Mouse (Mus musculus) limb, embryonic 10.5 days (tissue): ENCODE measurements at regions not wholly inside any gene's neighbourhood (a gene's known extent, or its start where the extent isn't known, plus 50 kb on each side); places are given as distances from the start of the nearest gene placed in this dataset.

ENCODE experiments used
- DNase-seq: peaks from one replicate; pipeline ENCODE4 v3.0.0-alpha.2; 2017; ENCODE audit warnings: low spot score
- H3K27ac ChIP-seq: fragments of 300-500 bp; sonication (generic); 2 replicates; pipeline ENCODE4 v1.5.1; 2016; ENCODE audit warnings: mild to moderate bottlenecking
- H3K27me3 ChIP-seq: fragments of 300-500 bp; sonication (generic); 2 replicates; pipeline ENCODE4 v1.6.1; 2016; ENCODE audit warnings: low read depth, mild to moderate bottlenecking; ENCODE audit not compliant: poor library complexity, severe bottlenecking
- H3K36me3 ChIP-seq: fragments of 300-500 bp; sonication (generic); 2 replicates; pipeline ENCODE4 v1.6.1; 2016; ENCODE audit warnings: mild to moderate bottlenecking, moderate library complexity
- H3K4me1 ChIP-seq: fragments of 300-500 bp; sonication (generic); 2 replicates; pipeline ENCODE4 v1.6.1; 2016
- H3K4me3 ChIP-seq: fragments of 300-500 bp; sonication (generic); 2 replicates; pipeline ENCODE4 v1.5.1; 2016; ENCODE audit warnings: mild to moderate bottlenecking, moderate library complexity
- H3K9me3 ChIP-seq: fragments of 300-500 bp; sonication (generic); replicated peaks from 2 replicates; pipeline ENCODE4 v1.6.1; 2016; ENCODE audit warnings: mild to moderate bottlenecking
- WGBS: fragments of 180-500 bp; shearing (Covaris S2); methylation state at CpG from one replicate; pipeline ENCODE4 v1.1.7; 2016; 5-methylcytosine and 5-hydroxymethylcytosine counted together

GRCm38 (mm10) chr17:4735185-4735584 lies 258.9 kb upstream of the Arid1b start:
- no peak overlapping the region for H3K4me3 ChIP-seq
- H3K9me3 ChIP-seq: no peaks in the 10 kb centered on the region
- H3K36me3 ChIP-seq: no peaks in the 10 kb centered on the region
- peak; percentile 25 for DNase-seq
- H3K27me3 ChIP-seq: no peaks in the 10 kb centered on the region
- peaks cover 19% of the 10 kb centered on the region for H3K4me1 ChIP-seq
- 69% methylated on average over 1 of the region's 1 CpGs for WGBS
- no peak overlapping the region for H3K27ac ChIP-seq

- Histone ChIP-seq H3K9me3 (no peaks in the 10 kb centered on the region), H3K27me3 (no peaks in the 10 kb centered on the region), H3K4me3 (no peak overlapping the region), H3K4me1 (peaks cover 19% of the 10 kb centered on the region), H3K36me3 (no peaks in the 10 kb centered on the region), H3K27ac (no peak overlapping the region)
- WGBS: 94% methylated on average over 3 of the region's 3 CpGs
- no peak for DNase-seq
Observed at GRCm38 (mm10) chr17:4736689-4737088, 257.4 kb upstream of the Arid1b start.

GRCm38 (mm10) chr17:4738717-4739485 lies 255.2 kb upstream of the Arid1b start:
- WGBS: 6% methylated on average over 7 of the region's 7 CpGs
- H3K4me3 ChIP-seq: no peak overlapping the region
- H3K27ac ChIP-seq: peak overlapping the region; percentile 72
- DNase-seq: peak; percentile 53
- no peaks in the 10 kb centered on the region for H3K9me3 ChIP-seq
- no peaks in the 10 kb centered on the region for H3K27me3 ChIP-seq
- H3K4me1 ChIP-seq: peaks cover 19% of the 10 kb centered on the region
- no peaks in the 10 kb centered on the region for H3K36me3 ChIP-seq

- peak; percentile 25 for DNase-seq
- H3K4me3 ChIP-seq: no peak overlapping the region
- H3K27me3 ChIP-seq: no peaks in the 10 kb centered on the region
- no peaks in the 10 kb centered on the region for H3K9me3 ChIP-seq
- H3K36me3 ChIP-seq: no peaks in the 10 kb centered on the region
- no peak overlapping the region for H3K27ac ChIP-seq
- 42% methylated on average over 5 of the region's 5 CpGs for WGBS
- peaks cover 12% of the 10 kb centered on the region for H3K4me1 ChIP-seq
Observed at GRCm38 (mm10) chr17:4740784-4741183, 253.3 kb upstream of the Arid1b start.

- WGBS: 73% methylated on average over 1 of the region's 1 CpGs
- H3K36me3 ChIP-seq: no peaks in the 10 kb centered on the region
- H3K27me3 ChIP-seq: no peaks in the 10 kb centered on the region
Observed at GRCm38 (mm10) chr17:4742314-4742713, 251.8 kb upstream of the Arid1b start.

GRCm38 (mm10) chr17:4762956-4763355 lies 231.2 kb upstream of the Arid1b start:
- Histone ChIP-seq H3K4me1 (no peaks in the 10 kb centered on the region), H3K27ac (no peak overlapping the region), H3K4me3 (no peak overlapping the region), H3K36me3 (no peaks in the 10 kb centered on the region), H3K27me3 (no peaks in the 10 kb centered on the region), H3K9me3 (no peaks in the 10 kb centered on the region)
- DNase-seq: no peak
- 95% methylated on average over 6 of the region's 6 CpGs for WGBS

More at GRCm38 (mm10) chr17:4742314-4742713, 251.8 kb upstream of the Arid1b start:
- no peak overlapping the region for H3K27ac ChIP-seq
- H3K4me1 ChIP-seq: peaks cover 12% of the 10 kb centered on the region
- H3K4me3 ChIP-seq: no peak overlapping the region
- no peaks in the 10 kb centered on the region for H3K9me3 ChIP-seq
- no peak for DNase-seq

GRCm38 (mm10) chr17:4765723-4766122 lies 228.4 kb upstream of the Arid1b start:
- WGBS: 91% methylated on average over 5 of the region's 5 CpGs
- Histone ChIP-seq H3K27me3 (no peaks in the 10 kb centered on the region), H3K4me1 (no peaks in the 10 kb centered on the region), H3K9me3 (no peaks in the 10 kb centered on the region), H3K27ac (no peak overlapping the region), H3K4me3 (no peak overlapping the region), H3K36me3 (no peaks in the 10 kb centered on the region)
- DNase-seq: no peak

- H3K27ac ChIP-seq: no peak overlapping the region
- H3K4me3 ChIP-seq: no peak overlapping the region
- H3K4me1 ChIP-seq: no peaks in the 10 kb centered on the region
- 97% methylated on average over 5 of the region's 5 CpGs for WGBS
- H3K27me3 ChIP-seq: no peaks in the 10 kb centered on the region
- no peaks in the 10 kb centered on the region for H3K9me3 ChIP-seq
- no peak for DNase-seq
- H3K36me3 ChIP-seq: no peaks in the 10 kb centered on the region
Observed at GRCm38 (mm10) chr17:4767947-4768522, 226.1 kb upstream of the Arid1b start.

GRCm38 (mm10) chr17:4769284-4769683 lies 224.8 kb upstream of the Arid1b start:
- Histone ChIP-seq H3K36me3 (no peaks in the 10 kb centered on the region), H3K27ac (no peak overlapping the region), H3K4me3 (no peak overlapping the region), H3K4me1 (no peaks in the 10 kb centered on the region), H3K9me3 (no peaks in the 10 kb centered on the region), H3K27me3 (no peaks in the 10 kb centered on the region)
- no peak for DNase-seq
- 90% methylated on average over 4 of the region's 4 CpGs for WGBS

GRCm38 (mm10) chr17:4770052-4770451 lies 224.1 kb upstream of the Arid1b start:
- Histone ChIP-seq H3K4me1 (no peaks in the 10 kb centered on the region), H3K27me3 (no peaks in the 10 kb centered on the region), H3K27ac (no peak overlapping the region), H3K4me3 (no peak overlapping the region), H3K9me3 (no peaks in the 10 kb centered on the region), H3K36me3 (no peaks in the 10 kb centered on the region)
- WGBS: 80% methylated on average over 3 of the region's 3 CpGs
- no peak for DNase-seq

GRCm38 (mm10) chr17:4778161-4778560 lies 216.0 kb upstream of the Arid1b start:
- H3K27ac ChIP-seq: no peak overlapping the region
- 2% methylated on average over 14 of the region's 14 CpGs for WGBS
- H3K27me3 ChIP-seq: no peaks in the 10 kb centered on the region
- no peaks in the 10 kb centered on the region for H3K4me1 ChIP-seq
- no peaks in the 10 kb centered on the region for H3K9me3 ChIP-seq
- DNase-seq: peak; percentile 90
- H3K36me3 ChIP-seq: no peaks in the 10 kb centered on the region
- no peak overlapping the region for H3K4me3 ChIP-seq

- Histone ChIP-seq H3K9me3 (no peaks in the 10 kb centered on the region), H3K27ac (no peak overlapping the region), H3K36me3 (no peaks in the 10 kb centered on the region), H3K4me1 (no peaks in the 10 kb centered on the region), H3K4me3 (no peak overlapping the region), H3K27me3 (no peaks in the 10 kb centered on the region)
- WGBS: 95% methylated on average over 10 of the region's 10 CpGs
- DNase-seq: no peak
Observed at GRCm38 (mm10) chr17:4779017-4779416, 215.1 kb upstream of the Arid1b start.

- H3K27ac ChIP-seq: no peak overlapping the region
- no peaks in the 10 kb centered on the region; the same call in 1 of the 2 replicates for H3K27me3 ChIP-seq
- no peaks in the 10 kb centered on the region for H3K36me3 ChIP-seq
- no peaks in the 10 kb centered on the region for H3K9me3 ChIP-seq
- no peak overlapping the region for H3K4me3 ChIP-seq
- 86% methylated on average over 3 of the region's 3 CpGs for WGBS
- H3K4me1 ChIP-seq: no peaks in the 10 kb centered on the region
- DNase-seq: no peak
Observed at GRCm38 (mm10) chr17:4781586-4781985, 212.5 kb upstream of the Arid1b start.
